Mouse (Mus musculus) lung, postnatal 14 days (tissue): Measurements from ENCODE around the gene Tnfrsf8.

ENCODE experiments used
- DNase-seq: peaks from one replicate; pipeline ENCODE4 v3.0.0; 2021

Gene Tnfrsf8

GRCm38 (mm10) chr4:145229524-145230163 lies 85.3 kb downstream of the Tnfrsf8 start:
- peak; percentile 40 for DNase-seq

- no peak for DNase-seq
Observed at GRCm38 (mm10) chr4:145229051-145229450, 85.9 kb downstream of the Tnfrsf8 start.

GRCm38 (mm10) chr4:145224613-145225012 lies 90.4 kb downstream of the Tnfrsf8 start:
- DNase-seq = no peak

GRCm38 (mm10) chr4:145222064-145222463 lies 92.9 kb downstream of the Tnfrsf8 start:
- DNase-seq = no peak

GRCm38 (mm10) chr4:145221379-145221778 lies 93.6 kb downstream of the Tnfrsf8 start:
- no peak for DNase-seq

- DNase-seq = no peak
Observed at GRCm38 (mm10) chr4:145220001-145220400, 95.0 kb downstream of the Tnfrsf8 start.

GRCm38 (mm10) chr4:145219240-145219985 lies 95.6 kb downstream of the Tnfrsf8 start:
- DNase-seq = peak; percentile 63

GRCm38 (mm10) chr4:145217837-145218236 lies 97.1 kb downstream of the Tnfrsf8 start:
- DNase-seq = no peak
